Mouse (Mus musculus) heart, adult 18-20 months (tissue): ENCODE measurements around the gene Gm37240. TPM values are rescaled to one million over a fixed set of nuclear protein-coding genes. Genes with fewer than 3 reads are reported as not detected.

Experiments used
- DNase-seq, 2 experiments: peaks; one replicate each; pipeline ENCODE4 v3.0.0; 2021 to 2022; ENCODE audit warnings: mixed read lengths in 1 of 2
- total RNA-seq, 2 experiments: library from RNA; stranded (reverse); gene quantifications; 2 replicates each; pipeline ENCODE4 v1.2.3; 2021

The Gm37240 gene
- total RNA-seq, 2 experiments from 2014 or later, result 30.0 to 39.3 TPM

DNA sequence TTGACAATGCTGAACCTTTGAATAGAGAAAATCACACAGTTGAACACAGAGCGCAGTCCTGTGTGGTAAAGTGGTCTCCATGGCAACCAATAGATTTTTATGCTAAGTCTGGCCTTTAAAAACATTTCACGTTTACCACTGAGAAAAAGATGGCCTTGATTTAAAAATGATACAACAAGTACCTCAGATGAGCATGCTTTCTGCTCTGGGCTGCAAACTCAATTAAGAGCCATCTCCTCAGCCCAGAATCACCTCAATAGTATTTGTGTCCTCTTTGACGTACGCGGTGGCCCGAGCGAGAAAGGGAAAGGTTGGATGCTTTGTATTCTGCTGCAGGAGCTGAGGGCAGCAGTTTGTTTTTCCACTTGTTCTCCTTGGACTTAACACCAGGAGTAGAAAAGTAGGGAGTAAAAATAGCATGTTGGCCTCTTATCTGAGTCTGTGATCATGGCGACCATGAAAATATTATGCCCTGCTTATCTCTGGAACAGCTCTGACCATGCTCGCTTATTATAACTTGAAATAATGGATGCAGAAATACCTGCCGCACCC lies 548.0 kb downstream of the Gm37240 start:
- DNase-seq, result peak; percentile 49 to 60

DNA sequence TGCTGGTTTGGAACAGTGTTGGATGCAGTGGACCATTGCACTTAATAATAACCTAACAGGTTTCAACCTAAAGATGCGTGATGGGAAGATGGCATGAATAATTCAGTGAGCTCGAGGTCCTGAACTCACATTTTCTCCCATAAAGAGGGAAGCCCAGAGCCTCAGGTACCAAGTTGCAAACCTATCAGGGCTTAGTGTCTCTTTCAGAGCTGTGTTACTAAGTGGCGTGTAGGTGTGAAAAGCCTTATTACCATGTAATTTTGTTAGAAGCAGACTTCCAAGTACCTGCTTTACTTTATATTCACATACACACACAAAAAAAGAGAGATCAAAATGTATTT lies 548.6 kb downstream of the Gm37240 start:
- no peak for DNase-seq

DNA sequence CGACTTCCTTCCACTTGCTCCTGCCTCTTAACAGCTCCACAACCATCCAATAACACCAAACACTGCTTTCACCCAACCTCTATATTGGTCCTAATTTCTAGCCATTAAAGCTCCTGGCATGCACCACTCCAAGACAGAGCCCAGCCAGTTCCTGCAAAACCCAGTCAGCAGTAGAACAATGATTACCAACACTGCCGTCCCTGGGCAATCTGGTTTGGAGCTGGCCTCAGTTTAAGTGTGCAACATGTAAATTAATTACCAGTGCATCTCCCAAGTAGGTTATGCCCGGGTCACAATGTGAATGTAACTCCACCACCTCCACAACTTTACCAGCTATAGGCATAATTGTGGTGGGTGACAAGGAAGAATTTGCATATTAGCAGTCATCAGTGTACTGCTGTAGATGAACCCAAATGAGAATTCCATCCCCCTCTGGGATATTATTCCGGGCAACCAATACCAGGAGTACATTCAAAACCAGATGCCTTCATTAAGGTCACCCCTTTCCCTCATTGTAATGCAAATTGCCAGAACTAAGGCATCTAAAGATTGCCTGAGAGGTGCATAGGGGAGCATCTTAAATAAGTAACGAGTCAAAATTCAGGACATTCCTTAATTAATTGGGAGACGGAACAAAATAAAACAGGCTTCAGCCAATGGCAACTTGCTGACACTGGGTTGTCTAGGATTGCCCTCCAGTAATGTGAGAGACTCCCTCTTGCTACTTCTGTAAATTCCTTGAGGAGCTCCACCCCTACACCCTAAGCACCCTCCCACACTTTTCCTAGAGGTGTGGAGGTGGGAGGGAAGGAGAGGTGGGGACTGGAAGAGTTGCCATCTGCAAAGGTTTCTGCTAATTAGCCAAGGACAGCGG lies 549.2 kb downstream of the Gm37240 start:
- no peak for DNase-seq

DNA sequence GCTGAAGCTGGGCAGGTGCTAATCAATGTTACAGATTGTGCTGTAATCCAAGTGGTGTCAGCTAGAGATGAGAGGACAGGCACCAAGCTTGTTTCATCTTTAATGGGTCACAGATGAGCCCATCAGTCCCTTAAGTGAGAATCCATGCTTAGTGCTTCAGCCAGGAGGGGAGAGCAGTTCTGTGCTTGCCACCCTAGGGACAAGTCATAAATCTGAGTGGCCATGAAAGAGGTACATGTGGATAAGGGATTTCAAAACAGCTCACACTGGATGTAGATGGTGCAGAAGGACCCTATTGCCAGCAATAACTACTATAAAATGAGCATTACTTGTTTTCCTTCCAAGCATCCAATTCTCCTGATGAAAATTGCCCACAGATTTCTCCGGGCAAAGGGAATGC lies 551.8 kb downstream of the Gm37240 start:
- DNase-seq, result no peak

DNA sequence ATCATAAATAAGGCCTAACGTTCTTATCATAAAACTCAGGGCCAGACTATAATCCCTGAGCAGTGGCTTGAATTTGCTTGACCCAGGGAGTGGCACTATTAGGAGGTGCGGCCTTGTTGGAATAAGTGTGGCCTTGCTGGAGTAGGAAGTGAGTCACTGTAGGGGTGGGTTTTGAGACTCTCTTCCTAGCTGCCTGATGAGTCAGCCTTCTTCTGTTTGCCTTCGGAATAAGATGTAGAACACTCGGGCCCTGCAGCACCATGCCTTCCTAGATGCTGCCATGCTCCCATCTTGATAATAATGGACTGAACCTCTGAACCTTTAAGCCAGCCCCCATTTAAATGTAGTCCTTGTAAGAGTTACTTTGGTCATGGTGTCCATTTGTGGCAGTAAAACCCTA lies 555.0 kb downstream of the Gm37240 start:
- no peak for DNase-seq

DNA sequence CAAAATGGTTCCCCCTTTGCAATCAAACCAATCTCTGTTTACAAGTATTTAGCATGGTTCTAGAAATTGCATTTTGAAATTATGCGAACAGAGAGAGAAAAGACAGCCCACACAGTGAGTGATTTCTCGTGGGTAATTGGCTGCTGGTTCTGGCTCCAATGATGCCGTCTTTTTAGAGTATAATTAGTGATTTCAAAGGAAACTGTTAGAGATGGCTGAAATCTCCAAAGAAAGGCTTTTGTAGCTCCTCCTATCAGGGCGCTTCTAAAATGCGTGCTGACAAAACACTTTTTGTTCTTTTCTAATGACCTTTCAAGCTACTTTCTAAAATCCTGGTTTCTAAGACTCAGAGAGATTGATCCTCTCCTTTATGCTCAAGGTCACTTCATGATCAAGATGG lies 569.1 kb downstream of the Gm37240 start:
- no peak for DNase-seq

DNA sequence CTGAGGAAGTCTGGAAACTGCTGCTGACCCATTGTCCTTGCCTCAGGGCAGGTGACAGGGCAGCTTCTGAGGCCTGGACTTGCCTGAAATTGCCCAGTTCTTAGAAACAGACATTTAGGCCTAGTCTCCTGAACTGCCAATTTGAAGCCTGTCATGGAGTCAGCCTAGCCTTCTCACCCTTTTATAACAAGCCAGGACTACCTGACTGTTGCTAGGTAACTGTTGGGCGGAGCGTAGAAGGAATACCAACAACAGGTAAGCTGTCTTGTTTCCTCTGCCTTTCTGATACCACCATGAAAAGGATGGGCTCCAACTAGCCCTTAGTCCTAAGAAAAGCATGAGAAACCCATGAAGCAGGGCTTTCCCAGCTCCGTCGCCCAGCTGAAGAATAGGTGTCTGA lies 570.0 kb downstream of the Gm37240 start:
- no peak for DNase-seq

DNA sequence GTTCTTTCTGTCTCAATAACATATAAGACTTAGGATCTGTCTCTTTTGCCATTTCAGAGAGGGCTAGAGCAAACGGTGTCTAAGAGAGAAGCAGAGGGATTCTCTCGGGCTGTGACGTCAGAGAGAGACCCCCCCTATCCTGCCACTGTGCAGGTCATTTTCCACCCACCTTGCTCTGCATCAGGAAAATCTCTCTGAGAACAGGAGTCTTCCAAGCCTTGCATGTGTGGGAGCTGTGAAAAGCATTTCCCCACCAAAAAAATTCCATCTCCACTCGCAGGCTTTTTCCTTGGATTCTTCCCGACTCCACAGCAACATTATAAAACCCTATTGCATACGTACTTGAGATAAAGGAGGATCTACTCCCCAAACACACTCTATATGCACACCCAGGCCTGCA lies 572.4 kb downstream of the Gm37240 start:
- DNase-seq, result no peak

DNA sequence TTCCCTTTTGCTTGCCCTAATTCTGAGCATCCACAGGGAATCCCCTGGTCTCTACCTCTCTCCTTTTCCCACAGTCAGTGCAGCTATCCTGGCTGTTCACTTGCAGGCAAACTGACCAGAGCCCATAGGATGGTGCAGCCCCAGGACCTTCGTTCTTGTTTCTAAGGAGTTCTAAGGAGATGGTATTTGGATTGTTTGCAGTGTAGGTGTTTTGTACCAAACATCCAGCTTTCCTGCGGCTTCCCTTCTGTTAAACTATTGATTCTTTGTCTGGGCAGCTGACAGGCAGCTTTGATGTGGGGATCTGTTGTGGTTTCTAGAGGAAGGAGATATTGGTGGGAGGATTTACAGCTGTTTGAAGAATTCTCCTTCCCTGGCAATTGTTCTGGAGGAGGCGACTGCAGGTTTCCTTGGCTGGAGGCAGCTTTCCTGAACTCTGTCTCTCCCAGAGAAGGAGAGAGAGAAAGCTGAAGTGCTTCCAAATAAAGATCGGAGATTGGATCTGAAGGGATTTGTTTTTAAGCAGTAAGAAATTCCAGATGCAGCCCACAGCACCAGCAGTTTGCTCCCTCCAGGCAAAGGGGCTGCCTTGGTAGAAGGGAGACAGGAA lies 573.6 kb downstream of the Gm37240 start:
- DNase-seq, result no peak

DNA sequence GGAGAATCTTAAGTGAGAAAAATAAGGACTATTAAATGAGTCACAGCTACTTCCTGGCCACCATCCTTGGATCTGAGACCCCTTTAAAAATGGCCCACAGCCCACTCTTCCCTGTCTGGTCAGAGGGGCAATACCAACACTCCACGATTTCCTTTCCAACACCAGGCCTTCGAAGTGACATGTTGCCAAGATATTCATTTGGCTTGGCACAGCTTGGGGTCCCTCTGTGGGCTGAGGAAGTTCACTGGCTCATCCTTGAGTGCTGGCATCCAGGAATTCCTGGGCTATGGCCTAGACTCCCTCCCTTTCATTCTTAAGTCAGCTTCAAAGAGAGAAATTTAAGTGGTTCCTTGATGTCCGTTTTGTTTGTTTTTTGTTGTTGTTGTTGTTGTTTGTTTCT lies 576.1 kb downstream of the Gm37240 start:
- no peak for DNase-seq

DNA sequence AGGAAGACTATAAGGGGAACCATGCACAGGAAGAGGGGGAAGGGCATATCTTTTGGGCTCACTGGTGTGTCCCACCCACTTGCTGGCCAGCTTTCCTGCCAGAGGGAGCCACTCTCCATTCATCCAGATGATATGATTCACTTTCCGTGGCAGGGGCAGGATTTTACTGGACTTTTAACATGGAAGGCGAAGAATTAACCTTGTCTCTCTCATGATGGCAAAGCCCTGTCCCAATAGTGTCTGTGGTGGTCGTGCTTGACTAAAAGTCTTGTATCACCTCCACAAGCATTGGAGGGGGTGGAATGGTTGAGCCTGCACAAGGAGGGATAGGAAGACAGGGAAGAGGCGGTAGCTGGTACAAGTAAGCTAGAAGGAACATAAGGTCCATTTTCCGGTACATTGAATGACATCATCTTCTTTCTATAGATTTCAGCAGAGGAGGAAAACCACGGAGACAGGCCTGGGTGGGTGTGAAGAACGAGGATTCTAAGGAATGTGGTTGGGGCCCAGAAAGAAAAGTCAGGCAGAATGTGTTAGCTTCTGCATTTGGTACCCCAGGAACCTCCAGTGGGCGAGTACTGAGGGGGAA lies 576.8 kb downstream of the Gm37240 start:
- DNase-seq, result no peak

DNA sequence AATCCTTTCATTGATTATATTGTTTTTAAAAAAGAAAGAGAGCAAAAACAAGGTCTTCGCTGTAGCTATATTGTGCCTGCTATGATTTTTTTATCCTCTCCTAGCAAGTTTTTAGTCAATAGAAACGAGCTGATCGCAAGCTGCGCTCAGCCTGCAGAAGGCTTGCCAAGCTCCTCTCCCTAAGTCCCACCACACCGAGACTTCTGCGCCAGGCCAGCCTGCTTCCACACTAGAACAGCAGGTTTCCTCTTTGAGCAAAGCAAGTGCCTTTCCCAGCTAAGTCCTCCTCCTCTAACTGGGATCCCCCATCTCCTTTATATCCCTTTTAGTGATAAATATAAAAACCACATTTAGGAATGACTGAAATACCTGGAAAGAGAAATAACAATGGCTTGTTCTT lies 578.1 kb downstream of the Gm37240 start:
- no peak for DNase-seq

DNA sequence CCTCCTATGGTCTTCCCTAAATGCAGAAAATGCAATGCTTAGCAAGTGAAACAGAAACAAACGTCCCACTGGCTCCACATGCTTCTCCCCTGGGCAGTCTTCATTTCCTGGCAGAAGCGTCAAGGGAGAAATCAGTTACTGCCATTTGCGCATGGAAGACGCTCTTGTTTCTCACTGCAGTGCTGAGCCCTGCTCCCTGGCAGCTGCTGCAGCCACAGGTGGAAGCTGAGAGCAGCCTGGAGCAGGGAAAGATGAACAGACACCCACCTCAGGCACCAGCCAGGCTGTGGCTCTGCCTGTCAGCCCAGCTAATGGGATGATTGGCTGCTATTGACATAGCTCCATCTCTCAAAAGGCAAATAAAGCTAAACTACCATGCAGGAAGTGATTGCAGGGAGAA lies 578.6 kb downstream of the Gm37240 start:
- DNase-seq, result no peak

DNA sequence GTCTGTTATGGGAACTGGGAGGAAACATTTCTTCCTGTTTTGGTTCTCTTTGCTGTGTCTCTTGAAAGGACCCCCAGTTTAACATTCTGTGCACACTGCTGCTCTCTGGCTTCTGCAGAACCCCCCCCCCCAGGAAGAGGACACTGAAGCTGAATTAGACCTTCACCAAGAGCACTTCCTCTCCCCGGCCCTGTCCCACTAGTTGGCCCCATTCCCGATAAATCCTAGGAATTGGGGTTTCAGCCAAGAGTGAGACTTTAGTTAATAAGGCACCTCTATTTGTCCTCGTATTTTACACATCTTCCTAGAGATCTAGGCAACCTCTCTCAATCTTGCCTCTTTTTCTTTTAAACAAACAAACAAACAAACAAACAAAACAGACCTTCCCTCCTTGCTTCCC lies 585.5 kb downstream of the Gm37240 start:
- no peak for DNase-seq

DNA sequence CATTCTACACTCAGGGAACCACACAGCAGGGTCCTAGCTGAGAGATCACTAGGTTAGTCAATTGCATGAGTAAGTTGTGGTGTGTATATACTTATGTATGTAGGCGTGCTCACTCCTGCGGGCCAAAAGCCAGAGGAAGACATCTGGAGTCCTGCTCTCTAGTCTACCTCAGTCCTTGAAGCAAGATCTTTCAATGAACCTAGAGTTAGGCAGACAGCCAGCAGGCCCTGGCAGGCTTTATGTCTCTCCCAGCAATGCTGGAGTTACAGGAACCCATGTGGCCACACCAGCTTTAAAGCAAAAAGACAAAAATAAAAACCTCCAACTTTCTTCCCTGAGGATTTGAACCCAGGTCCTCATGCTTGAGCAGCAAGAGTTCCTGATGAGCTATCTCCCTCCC lies 586.0 kb downstream of the Gm37240 start:
- DNase-seq, result no peak

DNA sequence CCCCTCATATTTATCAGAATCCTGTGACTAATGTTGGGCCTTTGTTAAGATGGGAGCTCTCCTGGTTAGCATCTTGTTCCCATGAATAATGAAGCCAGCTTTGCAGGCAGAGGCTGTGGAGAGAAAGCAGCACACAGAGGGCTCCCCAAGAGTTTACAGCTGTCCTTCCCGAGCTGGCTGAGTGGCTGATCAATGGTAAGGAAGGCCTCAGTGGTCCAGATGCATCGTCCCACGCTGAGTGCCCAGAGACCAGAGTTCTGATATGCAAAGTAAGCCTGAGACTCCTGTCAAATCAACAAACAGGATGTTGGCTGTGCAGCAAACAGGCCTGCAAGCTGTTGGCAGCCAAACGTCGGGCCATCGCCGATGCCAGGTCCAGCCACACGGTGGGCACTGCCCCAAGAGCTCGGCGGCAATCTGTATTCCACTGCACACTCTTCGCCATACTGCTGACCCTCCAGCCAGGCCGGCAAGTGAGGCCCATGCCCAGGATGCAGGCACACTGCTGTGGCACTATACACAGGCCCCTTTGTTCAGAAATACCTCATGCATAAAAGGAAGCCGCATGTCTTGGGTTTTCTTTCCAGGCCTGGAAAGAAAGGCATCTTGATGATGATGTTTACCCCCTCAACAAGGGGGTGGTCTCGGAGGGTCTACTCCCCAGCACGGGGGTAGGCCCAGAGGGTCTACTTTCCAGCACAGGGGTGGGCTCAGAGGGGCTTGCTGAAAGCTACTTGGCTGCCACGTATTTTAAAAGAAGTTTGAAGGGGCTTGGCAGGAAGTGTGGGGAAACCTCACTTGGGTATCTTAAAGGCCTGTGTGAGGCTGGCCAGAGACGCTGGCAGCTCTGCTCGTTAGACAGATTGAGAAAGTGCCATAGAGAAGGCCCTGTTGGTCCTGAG lies 587.4 kb downstream of the Gm37240 start:
- peak; percentile 8 to 20 for DNase-seq

DNA sequence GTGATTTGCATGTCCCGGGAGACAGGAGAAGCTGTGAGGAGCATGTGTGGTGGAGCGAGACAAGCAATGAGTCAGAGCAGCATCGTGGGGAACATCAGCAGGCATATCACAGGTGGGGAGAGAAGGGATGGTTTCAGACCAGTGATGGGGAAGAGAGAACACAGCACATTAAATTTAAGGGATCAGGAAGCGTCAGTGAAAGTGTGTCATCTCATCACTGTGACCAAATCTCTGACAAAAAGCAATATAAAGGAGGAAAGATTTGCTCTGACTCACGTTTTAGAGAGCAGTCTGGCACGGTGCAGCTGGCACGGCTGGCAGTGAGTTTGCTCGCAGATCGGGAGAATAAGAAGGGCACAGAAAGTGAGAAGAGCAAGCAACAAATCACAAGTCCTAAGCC lies 592.1 kb downstream of the Gm37240 start:
- DNase-seq, result no peak

DNA sequence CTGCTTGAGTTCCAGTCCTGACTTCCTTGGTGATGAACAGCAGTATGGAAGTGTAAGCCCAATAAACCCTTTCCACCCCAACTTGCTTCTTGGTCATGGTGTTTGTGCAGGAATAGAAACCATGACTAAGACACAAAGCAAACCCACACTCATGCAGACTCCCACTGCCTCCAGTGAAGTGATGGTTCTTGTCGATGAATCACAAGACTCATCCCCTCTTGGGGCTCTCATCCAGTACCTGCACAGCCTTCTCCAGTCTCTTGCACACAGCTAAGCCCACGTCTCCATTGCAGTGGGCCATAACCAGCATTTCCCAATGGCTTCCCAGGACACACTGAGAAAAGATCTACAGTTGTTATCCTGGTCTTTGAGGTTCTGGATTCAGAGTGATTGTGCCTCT lies 599.7 kb downstream of the Gm37240 start:
- DNase-seq, result no peak

DNA sequence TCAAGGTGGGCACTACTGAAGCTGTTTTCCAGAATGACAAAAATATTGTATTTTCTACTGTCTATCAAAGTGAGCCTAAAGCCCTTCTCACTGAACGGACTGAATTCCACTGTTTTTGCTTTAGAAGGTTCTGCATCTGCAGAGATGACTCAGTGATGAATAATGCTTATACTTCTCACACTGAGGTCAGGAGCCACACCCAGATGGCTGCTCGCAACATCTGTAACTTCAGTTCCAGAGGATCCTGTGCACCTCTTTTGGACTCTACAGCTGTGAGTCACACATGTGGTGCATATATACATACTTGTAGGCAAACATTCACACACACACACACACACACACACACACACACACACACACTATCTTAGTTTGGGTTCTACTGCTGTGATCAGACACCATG lies 602.8 kb downstream of the Gm37240 start:
- DNase-seq, result no peak

DNA sequence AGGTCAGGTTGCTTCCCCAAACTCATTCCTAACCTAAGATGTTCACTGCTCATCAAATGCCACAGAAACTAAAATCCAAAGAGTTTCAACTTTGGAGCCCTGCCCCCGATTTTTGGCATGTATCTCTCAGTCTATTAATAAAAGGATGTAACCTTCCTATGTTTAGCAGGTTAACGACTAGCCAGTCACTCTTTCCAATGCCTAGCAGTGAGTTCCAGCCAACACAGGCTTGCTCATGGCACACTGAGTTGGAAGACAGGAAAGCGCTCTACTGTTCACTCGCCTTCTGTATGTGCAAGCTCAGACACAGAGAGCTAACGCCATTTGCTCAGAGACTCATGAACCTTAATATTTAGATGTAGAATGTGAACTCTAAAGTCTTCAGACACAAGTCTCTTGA lies 604.5 kb downstream of the Gm37240 start:
- peak; percentile 26 to 51 for DNase-seq

DNA sequence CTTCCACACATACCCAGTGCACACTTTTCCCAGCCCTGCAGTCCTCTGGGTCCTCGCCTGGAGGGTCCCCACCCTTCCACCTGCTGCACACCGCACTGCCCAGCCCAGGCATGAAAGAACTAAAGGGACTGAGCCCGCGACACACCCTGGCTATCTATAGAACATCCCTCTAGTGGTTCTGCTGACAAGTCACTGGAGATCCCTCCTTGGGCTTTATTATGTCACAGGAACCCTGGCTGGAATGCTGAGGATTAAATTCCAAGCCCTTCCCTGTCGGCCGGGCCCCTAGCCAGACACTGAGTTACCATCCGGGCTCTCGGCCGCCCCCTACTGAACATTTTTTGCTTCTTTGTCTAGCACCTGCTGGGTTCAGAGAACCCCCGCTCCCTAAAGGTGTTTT lies 612.2 kb downstream of the Gm37240 start:
- peak; percentile 51 to 69 for DNase-seq

DNA sequence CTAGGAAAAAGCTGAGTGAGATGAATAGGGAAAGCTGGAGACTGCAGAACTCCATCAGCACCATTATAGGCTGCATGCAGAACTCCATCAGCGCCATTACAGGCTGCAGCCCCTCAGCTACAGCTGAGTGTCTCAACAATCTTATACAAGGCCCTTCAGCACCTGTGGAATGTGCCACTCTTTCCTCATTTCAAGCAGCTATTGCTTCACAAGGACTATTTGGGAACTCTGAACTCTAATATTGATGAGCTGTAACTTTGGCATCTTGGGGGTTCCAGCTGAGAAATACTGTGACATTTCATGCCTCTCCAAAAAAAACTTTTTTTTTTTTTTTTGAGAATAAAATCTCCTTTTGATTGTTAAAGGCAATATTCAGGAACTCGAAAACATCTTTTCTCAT lies 615.8 kb downstream of the Gm37240 start:
- no peak for DNase-seq
